Mouse (Mus musculus) ES-Bruce4 (cell line): Measurements from ENCODE around the gene Khdc4. TPM values are rescaled to one million over a fixed set of nuclear protein-coding genes. Genes with fewer than 3 reads are reported as not detected.

Source experiments
- H3K27ac ChIP-seq: 2 replicates; pipeline ENCODE4 v1.5.1; 2012; ENCODE audit warnings: low read length, inconsistent platforms; ENCODE audit not compliant: insufficient read depth
- H3K27me3 ChIP-seq: 2 replicates; pipeline ENCODE4 v1.6.1; 2012; ENCODE audit warnings: mild to moderate bottlenecking, low read length, inconsistent platforms; ENCODE audit not compliant: control insufficient read depth, poor library complexity, insufficient read depth, severe bottlenecking
- H3K36me3 ChIP-seq: 2 replicates; pipeline ENCODE4 v1.6.1; 2012; ENCODE audit warnings: inconsistent platforms, mild to moderate bottlenecking, low read length, moderate library complexity; ENCODE audit not compliant: control insufficient read depth, poor library complexity, insufficient read depth, severe bottlenecking
- H3K4me1 ChIP-seq: one replicate; pipeline ENCODE4 v1.8.1; 2011; ENCODE audit warnings: low read length; ENCODE audit not compliant: control insufficient read depth, insufficient read depth
- H3K4me3 ChIP-seq: 2 replicates; pipeline ENCODE4 v1.5.1; 2011; ENCODE audit warnings: low read depth, mild to moderate bottlenecking, low read length
- H3K9ac ChIP-seq: 2 replicates; pipeline ENCODE4 v1.6.1; 2012; ENCODE audit warnings: low read depth, mild to moderate bottlenecking, inconsistent platforms; ENCODE audit not compliant: poor library complexity, severe bottlenecking
- H3K9me3 ChIP-seq: replicated peaks from 2 replicates; pipeline ENCODE4 v1.6.1; 2012; ENCODE audit warnings: mild to moderate bottlenecking, low read length, inconsistent platforms; ENCODE audit not compliant: control insufficient read depth, poor library complexity, insufficient read depth, severe bottlenecking
- CTCF ChIP-seq: IDR thresholded peaks from one replicate; pipeline ENCODE4 v1.8.1; 2011; ENCODE audit warnings: low read depth, low read length
- EP300 ChIP-seq: IDR thresholded peaks from 2 replicates; pipeline ENCODE4 v1.6.1; 2011; ENCODE audit warnings: low read depth, low read length; ENCODE audit not compliant: insufficient read depth
- POLR2A ChIP-seq: IDR thresholded peaks from one replicate; pipeline ENCODE4 v1.8.1; 2011; ENCODE audit warnings: low read length; ENCODE audit not compliant: insufficient read depth
- polyA plus RNA-seq: library from polyadenylated mRNA; stranded (reverse); fragments of >200 nt; gene quantifications from 2 replicates; pipeline ENCODE4 v1.2.4, GENCODE M21; 2011; ENCODE audit warnings: low read depth; ENCODE audit not compliant: missing spikeins, insufficient read depth, insufficient read length

Gene Khdc4
- polyA plus RNA-seq, 1 experiment: 72.7 TPM

DNA sequence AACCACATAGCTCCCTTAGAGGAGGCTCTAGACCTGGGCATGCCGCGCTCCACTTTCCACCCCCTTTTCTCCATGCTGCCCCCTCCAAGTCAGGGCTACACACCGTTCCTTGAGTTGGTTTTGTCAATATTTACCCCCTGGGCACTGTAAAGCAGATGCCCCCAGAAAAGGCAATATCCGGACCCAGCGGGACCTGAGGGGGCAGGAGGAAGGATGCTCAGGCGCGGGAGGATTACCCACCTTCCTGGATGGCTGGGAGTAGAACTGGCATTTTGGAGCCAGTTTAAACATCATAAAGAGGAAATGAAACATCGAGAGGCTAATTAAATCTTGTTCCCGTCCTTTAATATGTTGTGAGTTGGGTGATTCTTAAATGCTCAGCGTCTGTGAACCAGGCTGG, 36.4 kb upstream of the Khdc4 start:
- Histone ChIP-seq H3K4me3 (no peak overlapping the region), H3K27me3 (no peaks in the 10 kb centered on the region), H3K36me3 (0 out of 2 replicates have a peak, but pooled peaks cover 5% of the 10 kb centered on the region), H3K4me1 (peaks cover 12% of the 10 kb centered on the region), H3K27ac (no peak overlapping the region), H3K9me3 (no peaks in the 10 kb centered on the region), H3K9ac (no peak overlapping the region)
- TF ChIP-seq POLR2A (no peak), EP300 (no peak), CTCF (no peak)

- Histone ChIP-seq H3K27ac (no peak overlapping the region), H3K9ac (no peak overlapping the region), H3K27me3 (no peaks in the 10 kb centered on the region), H3K36me3 (0 out of 2 replicates have a peak, but pooled peaks cover 5% of the 10 kb centered on the region), H3K4me1 (peaks cover 12% of the 10 kb centered on the region), H3K4me3 (no peak overlapping the region), H3K9me3 (no peaks in the 10 kb centered on the region)
- no peak for TF ChIP-seq CTCF
- TF ChIP-seq EP300: no peak
- TF ChIP-seq POLR2A: no peak
These were observed 35.6 kb upstream of the Khdc4 start for GRCm38 (mm10) chr3:88649967-88650366.

DNA sequence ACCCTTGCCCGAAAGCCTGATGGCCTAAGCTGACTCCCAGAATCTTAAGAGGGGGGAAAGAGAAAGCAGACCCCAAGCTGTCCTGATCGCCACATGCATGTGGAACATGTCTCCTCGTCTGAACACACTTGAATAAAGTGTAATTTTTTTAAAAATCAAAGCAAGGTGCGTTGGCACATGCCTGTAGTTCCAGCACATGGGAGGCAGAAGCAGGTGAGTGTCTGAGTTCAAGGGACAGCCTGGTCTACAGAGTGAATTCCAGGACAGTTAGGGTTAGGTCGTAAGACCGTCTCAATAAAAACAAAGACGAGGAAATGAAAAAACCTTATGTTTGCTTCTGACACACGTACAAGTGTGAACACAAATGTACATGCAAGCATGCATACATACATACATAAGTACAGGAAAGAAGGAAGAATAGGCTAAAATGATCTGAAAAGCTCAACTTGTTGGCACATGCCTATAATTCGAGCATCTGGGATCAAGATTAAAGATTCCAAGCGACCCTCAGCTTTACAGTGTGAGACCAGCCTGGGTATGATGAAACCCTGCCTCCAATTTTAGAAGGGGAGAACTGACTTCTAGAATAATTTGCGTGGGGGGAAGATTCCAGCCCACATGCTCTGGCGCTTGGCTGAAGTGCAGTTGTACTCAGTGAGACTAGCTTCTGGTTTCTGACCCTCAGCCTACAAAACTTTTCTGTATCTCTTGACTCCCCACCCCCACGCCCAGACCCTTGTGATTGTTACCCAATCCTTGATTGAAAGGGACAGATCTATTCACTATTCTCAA, 34.7 kb upstream of the Khdc4 start:
- H3K27ac ChIP-seq: no peak overlapping the region
- H3K4me3 ChIP-seq: no peak overlapping the region
- H3K4me1 ChIP-seq: peaks cover 11% of the 10 kb centered on the region
- TF ChIP-seq CTCF: no peak
- 0 out of 2 replicates have a peak, but pooled peaks cover 5% of the 10 kb centered on the region for H3K36me3 ChIP-seq
- no peak overlapping the region for H3K9ac ChIP-seq
- H3K9me3 ChIP-seq: no peaks in the 10 kb centered on the region
- H3K27me3 ChIP-seq: no peaks in the 10 kb centered on the region

DNA sequence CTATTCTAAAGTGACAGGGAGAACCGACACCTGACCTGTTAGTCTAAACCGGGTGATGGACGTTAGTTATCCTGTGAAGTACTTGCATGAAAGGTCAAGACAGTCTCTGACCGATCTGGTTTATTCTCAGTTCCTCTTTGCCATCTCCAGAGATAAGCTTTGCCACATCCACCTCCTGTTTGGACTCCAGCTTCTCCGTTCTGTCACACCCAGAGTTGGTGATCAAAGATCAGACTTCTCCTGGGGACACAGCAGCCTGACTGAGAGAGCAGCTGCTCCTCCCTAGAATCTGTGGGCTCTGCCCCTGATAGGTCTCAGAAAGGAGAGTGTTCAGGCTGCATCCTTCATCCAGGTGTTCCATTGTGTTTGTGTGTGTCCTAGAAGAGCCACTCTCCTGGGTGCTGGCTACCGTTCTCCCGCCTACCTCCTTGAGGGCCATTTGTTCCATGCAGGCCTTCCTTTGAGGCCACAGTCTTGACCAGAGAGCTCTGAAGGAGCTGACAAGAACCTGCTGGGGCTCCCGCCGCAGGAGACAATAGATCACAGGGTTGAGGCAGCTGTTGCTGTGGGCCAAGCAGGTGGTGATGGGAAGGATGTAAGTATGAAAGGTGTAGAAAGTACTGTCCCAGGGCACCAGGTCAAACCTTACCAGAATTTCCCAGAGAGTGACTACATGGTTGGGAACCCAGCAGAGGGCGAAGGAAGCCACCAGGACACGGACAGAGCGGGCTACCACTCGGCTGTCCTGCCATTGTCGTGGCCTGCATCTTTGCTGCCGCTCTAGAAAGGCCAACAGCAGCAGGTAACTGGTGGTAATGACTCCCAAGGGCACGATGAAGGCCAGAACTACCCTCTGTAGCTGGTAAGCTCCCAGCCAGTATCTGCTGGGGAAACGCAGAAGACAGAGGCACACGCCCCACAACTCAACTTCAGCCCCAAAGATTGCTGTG, 33.7 kb upstream of the Khdc4 start:
- no peak for TF ChIP-seq EP300
- no peak for TF ChIP-seq CTCF
- TF ChIP-seq POLR2A: no peak
- H3K9me3 ChIP-seq: no peaks in the 10 kb centered on the region
- 0 out of 2 replicates have a peak, but pooled peaks cover 3% of the 10 kb centered on the region for H3K36me3 ChIP-seq
- no peaks in the 10 kb centered on the region for H3K27me3 ChIP-seq
- no peak overlapping the region for H3K4me3 ChIP-seq
- H3K9ac ChIP-seq: no peak overlapping the region
- H3K27ac ChIP-seq: no peak overlapping the region
- H3K4me1 ChIP-seq: peaks cover 9% of the 10 kb centered on the region

- Histone ChIP-seq H3K27me3 (no peaks in the 10 kb centered on the region), H3K27ac (no peak within 1 kb of the TSS), H3K9me3 (no peaks in the 10 kb centered on the region), H3K4me1 (peaks cover 6% of the 10 kb centered on the region), H3K4me3 (no peak within 1 kb of the TSS), H3K9ac (no peak within 1 kb of the TSS), H3K36me3 (no peaks in the 10 kb centered on the region)
- TF ChIP-seq POLR2A (no peak), EP300 (no peak), CTCF (no peak)
These were observed 32.6 kb upstream of the Khdc4 start, which contains the start of gene Rxfp4 for GRCm38 (mm10) chr3:88652846-88653515. Gene Rxfp4, minus strand, starts transcription at chr3:88653142.
